Mouse (Mus musculus) frontal cortex, postnatal 36 days (tissue): ENCODE measurements around the gene Tcerg1l.

Source experiments
- DNase-seq, 2 experiments: peaks; one replicate each; pipeline ENCODE4 v3.0.0; 2022; ENCODE audit warnings: low spot score in 2 of 2

Tcerg1l gene

GRCm38 (mm10) chr7:138365519-138365918 is 32.0 kb downstream of the Tcerg1l start:
- peak; percentile 5 to 11 for DNase-seq

DNA sequence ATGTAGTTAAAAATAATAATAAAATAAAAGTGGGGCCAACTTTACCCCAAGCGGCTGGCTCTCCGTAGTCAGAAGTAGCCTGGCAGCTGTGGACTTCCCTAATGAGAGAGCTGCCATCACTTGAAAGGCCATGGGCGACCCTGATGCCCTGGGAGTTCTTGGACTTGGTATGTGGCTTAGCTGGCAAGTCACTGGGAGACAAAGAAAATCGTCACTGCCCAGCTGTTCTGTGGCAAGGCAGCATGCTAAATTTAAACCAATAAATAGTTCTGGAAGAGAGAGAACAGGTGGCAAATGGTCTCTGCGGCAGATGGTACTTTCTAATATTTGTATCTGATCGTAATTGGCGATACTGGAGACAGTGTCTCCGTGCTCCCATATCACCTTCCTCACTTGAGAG is 40.1 kb downstream of the Tcerg1l start:
- DNase-seq, result no peak

DNA sequence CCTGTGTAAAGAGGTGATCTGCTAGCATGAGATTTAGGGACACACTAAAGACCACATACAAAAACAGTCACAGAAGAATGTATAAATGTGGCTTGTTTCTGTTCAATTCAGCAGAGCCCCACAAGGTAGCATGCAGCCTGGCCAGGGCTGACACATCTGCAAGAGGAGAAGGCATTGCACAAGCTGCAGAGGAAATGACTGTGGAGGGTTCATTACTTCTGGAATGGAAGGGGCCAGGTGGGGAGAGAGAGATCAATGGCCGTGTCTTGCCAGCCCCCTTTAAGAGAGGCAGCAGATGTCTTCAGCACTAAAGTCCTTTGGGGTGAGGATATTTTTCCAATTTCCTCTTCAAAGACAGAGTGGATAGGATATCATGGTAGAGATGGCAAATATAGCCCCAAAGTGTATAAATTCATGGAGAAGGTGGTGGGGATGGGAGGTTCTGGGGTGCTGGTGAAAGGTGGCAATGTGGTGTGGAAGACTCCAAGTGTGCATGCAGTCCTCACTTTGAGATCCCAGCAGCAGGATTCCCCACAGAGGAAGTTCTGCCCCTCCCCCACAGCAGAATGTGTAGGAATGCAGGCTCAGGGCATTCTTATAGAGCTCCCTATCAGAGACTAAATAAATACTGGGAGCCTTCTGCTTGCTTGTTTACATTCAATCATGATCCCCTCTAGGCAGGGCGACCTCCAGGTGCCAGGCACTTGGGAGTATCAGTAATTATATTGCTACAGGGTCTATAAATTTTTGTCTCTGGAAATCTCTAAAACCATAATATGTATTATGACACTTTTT is 40.7 kb downstream of the Tcerg1l start:
- DNase-seq, result no peak

- DNase-seq, result no peak
Measured at GRCm38 (mm10) chr7:138345451-138345850, 52.1 kb downstream of the Tcerg1l start.

DNA sequence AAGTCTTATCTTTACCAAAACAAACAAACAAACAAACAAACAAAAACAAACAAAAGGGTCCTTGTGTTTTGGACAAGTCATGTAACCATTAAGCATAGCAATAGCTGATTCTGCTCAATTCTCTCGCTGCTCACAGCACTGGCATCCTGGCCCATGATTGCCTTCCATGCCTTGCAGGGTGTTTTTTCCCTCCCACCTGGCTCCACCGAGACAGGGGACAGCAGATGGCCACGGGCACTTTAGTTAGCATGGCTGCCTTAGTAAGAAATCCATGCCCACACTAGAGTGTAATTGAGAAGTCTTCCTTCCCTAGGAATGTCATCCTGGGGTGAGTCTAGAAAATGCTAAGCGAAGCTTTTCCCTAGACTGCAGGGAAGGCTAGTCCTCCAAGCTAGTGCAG is 59.1 kb downstream of the Tcerg1l start:
- no peak for DNase-seq

DNA sequence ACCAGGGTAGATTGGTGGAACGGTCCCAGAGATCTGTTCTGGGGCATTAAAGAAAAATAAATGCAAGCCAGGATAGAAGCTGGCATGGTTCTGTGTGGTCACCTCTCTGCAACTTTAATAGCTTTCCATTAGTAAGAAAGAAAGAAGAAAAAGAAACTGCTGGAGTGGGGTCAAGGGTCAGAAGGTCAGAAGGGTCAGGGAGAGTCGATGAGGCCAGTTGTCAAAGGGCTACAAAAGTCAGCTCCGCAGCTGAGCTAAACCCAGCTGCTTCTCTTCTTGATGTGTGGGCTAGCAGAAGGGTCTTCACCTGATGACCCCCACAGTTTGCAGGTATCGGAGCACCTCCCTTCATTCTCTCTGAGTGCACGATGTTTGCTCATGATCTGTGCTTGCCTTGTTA is 59.6 kb downstream of the Tcerg1l start:
- no peak for DNase-seq

GRCm38 (mm10) chr7:138332504-138333168 is 64.9 kb downstream of the Tcerg1l start:
- no peak for DNase-seq

GRCm38 (mm10) chr7:138331266-138331665 is 66.3 kb downstream of the Tcerg1l start:
- DNase-seq, result no peak

DNA sequence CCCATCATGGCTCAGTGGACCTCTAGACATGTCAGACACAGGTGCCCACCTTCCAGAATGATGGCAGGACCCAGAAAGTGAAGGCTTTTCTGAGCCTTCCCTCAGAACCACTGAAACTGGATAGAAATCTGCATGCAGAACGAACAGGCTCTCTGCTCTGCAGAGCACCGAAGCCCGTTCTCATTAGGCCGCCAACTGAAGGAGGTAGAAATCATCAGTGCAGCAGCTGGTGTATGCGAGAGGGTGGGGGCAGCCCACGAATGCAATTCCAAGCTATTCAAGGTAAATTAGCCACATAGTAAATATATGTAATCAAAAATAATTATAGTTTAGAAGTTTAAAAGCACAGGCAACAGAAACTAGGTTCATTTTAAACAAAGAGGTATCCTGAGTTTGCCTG is 68.9 kb downstream of the Tcerg1l start:
- DNase-seq, result peak in 1 of 2 experiments; percentile 10

- no peak for DNase-seq
Measured at GRCm38 (mm10) chr7:138326760-138327159, 70.8 kb downstream of the Tcerg1l start.

DNA sequence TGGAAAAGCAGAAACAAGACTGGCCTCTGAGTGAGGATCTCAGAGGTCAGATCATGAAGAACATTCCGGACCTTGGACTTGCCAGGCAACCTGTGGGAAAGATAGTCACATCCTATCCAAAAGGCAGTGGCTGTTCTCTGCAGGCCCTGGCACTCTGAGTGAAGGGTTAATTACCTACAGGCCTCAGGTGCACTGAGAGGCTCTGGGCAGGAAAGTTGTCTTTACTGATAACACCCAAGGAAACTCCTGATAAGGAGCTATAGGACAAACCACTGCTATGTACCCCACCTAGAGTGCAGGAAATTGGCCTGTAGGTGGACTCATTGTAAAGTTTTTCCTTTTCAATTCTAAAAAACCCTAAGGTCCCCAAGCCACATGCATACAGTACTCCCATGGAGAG is 83.8 kb downstream of the Tcerg1l start:
- no peak for DNase-seq

DNA sequence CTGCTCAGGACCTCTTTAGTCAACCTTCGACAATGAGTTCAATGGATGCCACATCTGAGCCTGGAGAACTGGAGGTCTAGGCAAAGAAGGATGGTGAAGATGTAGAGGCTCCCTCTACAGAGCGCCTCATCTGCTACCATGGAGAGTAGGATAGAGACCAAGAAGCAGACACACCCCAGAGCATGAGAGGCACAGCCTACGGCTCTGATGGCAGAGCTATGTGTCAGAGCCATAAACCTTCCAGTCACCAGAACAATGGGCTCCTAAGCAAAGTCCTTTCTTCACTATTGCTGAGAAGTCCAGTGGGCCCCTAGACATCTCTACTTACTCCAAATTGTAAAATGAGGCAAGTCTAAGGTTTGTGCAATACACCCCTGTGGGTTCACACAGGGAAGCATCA is 91.4 kb downstream of the Tcerg1l start:
- no peak for DNase-seq

GRCm38 (mm10) chr7:138284790-138285189 is 112.7 kb downstream of the Tcerg1l start:
- no peak for DNase-seq

- DNase-seq, result no peak
Measured at GRCm38 (mm10) chr7:138275263-138275662, 122.3 kb downstream of the Tcerg1l start.

DNA sequence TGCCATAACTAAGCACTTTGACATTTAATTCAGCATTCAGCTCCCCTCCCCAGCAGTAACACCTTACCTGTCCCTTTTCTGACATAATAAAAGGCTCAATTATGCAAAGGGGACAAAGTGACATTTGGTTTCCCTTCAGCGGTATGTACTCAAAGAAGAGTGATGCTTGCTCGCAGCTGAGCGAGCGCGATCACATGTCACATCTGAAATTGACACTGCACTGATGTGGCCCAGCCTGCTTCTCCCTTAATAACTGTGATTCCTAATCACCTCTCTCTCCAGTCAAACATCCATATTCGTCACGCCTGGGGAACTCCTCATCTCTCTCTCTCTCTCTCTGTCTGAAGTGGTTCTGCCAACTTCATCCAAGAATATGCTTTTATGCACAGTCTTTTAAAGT is 126.2 kb downstream of the Tcerg1l start:
- no peak for DNase-seq

DNA sequence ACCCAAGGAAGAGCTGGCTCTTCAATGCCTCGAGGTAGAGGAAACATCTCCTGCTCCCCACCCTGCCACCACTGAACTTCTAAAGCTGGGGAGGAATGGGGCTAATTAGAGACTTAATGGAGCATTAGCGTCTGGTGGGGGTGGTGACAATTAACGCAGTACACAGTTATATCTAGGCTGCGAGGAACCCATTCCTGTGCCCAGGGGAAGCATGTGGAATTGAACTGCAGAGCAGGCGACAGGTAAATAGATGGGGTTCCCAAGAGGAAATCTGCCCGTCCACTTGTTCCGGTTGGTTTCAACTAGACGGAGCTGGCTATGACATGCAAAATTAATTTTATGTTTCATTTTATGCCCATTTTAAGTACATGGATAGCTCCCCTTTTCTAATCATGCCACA is 128.1 kb downstream of the Tcerg1l start:
- no peak for DNase-seq

- DNase-seq, result no peak
Measured at GRCm38 (mm10) chr7:138267976-138268646, 129.4 kb downstream of the Tcerg1l start.

GRCm38 (mm10) chr7:138248612-138249011 is 148.9 kb downstream of the Tcerg1l start:
- no peak for DNase-seq

DNA sequence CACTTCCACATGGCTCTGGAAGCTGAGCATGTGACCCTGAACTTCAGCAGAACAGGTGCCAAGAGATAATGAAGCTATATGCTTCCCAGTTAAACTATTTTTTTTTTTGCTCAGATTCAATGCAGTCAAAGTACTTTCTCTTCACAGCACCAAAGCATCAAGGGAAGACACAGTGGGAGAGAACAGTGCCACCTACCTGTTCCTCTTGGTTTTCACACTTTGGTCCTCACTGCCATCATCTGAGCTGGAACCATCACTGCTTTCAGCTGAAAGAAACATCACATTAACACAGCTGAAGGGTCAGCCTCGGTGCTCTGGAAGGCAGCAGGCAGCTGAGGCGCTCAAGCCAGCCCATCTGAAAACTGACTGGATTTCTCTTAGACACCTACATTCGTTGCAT is 149.4 kb downstream of the Tcerg1l start:
- peak in 1 of 2 experiments; percentile 39 for DNase-seq

GRCm38 (mm10) chr7:138246684-138247083 is 150.8 kb downstream of the Tcerg1l start:
- no peak for DNase-seq

GRCm38 (mm10) chr7:138242229-138242628 is 155.3 kb downstream of the Tcerg1l start:
- no peak for DNase-seq

DNA sequence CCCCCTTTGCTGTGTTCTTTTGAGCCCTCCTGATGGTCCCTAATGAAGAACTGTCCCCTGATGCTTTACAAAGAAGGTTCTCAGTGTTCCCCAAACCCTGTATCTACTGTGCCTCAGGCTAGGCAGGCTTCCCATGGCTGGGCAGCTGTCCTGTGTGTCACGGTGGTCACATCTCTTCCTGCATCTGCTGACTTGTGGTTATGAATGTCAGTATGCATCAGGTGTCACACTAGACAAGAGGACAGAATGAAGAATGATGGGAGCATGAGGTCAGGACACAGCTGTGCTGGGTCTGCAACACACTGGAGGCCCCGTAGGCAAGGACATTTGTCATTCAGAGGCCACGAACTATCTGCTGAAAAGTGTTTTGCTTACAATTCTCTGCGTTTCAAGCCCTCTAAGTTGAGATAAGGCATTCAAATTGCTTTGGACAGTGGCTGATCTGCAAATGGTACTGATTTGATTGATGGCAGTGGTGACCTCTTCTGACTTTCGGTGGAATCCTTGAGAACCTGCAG is 159.8 kb downstream of the Tcerg1l start:
- no peak for DNase-seq

GRCm38 (mm10) chr7:138224252-138224651 is 173.3 kb downstream of the Tcerg1l start:
- DNase-seq, result no peak
